Mouse (Mus musculus) heart, adult 2 months (tissue): ENCODE measurements at regions not wholly inside any gene's neighbourhood (a gene's known extent, or its start where the extent isn't known, plus 50 kb on each side); places are given as distances from the start of the nearest gene placed in this dataset.

Experiments
- DNase-seq, 2 experiments: peaks; one replicate each; pipeline ENCODE4 v3.0.0; 2021
- H3K27ac ChIP-seq: fragments of 200-600 bp; 2 replicates; pipeline ENCODE4 v1.8.1; 2022
- H3K27me3 ChIP-seq: fragments of 200-500 bp; 2 replicates; pipeline ENCODE4 v1.6.1; 2012; ENCODE audit warnings: mild to moderate bottlenecking, low read length, inconsistent platforms, mixed read lengths; ENCODE audit not compliant: control insufficient read depth, insufficient read depth
- H3K36me3 ChIP-seq: fragments of 200-500 bp; 2 replicates; pipeline ENCODE4 v1.6.1; 2012; ENCODE audit warnings: low read length, inconsistent platforms; ENCODE audit not compliant: control insufficient read depth, insufficient read depth
- H3K4me1 ChIP-seq: fragments of 200-500 bp; 2 replicates; pipeline ENCODE4 v1.6.1; 2011; ENCODE audit warnings: low read length; ENCODE audit not compliant: control insufficient read depth, insufficient read depth
- H3K4me3 ChIP-seq: fragments of 200-600 bp; 2 replicates; pipeline ENCODE4 v1.8.1; 2022
- H3K79me2 ChIP-seq: fragments of 200-500 bp; replicated peaks from 2 replicates; pipeline ENCODE4 v1.6.1; 2012; ENCODE audit warnings: mild to moderate bottlenecking, inconsistent platforms, low read length, moderate library complexity, mixed read lengths; ENCODE audit not compliant: control insufficient read depth, insufficient read depth
- H3K9ac ChIP-seq: fragments of 200-500 bp; 2 replicates; pipeline ENCODE4 v1.6.1; 2012; ENCODE audit warnings: low read depth, mild to moderate bottlenecking, control low read depth, inconsistent platforms, low read length, mixed read lengths
- CTCF ChIP-seq: fragments of 200-600 bp; IDR thresholded peaks from 2 replicates; pipeline ENCODE4 v1.8.1; 2022; ENCODE audit warnings: antibody characterized with exemption, mild to moderate bottlenecking, moderate library complexity
- EP300 ChIP-seq: fragments of 200-500 bp; IDR thresholded peaks from 2 replicates; pipeline ENCODE4 v1.6.1; 2011; ENCODE audit warnings: low read depth, low read length, control low read depth; ENCODE audit not compliant: insufficient read depth
- POLR2A ChIP-seq: fragments of 200-500 bp; IDR thresholded peaks from 2 replicates; pipeline ENCODE4 v1.6.1; 2011; ENCODE audit warnings: mild to moderate bottlenecking, low read depth, low read length, control low read depth; ENCODE audit not compliant: insufficient read depth
- WGBS: fragments of 180-500 bp; shearing (Covaris S2); methylation state at CpG from one replicate; pipeline ENCODE4 v1.1.7; 2018; 5-methylcytosine and 5-hydroxymethylcytosine counted together
- intact Hi-C: fragments of 180-260 bp; cut with DNase I; formaldehyde crosslinking; loops from one replicate; pipeline ENCODE4 v1.15.1; 2025

GRCm38 (mm10) chr17:51371937-51372479 is 192.9 kb upstream of the Tbc1d5 start:
- Histone ChIP-seq H3K4me3 (no peak overlapping the region), H3K4me1 (no peaks in the 10 kb centered on the region), H3K27ac (no peak overlapping the region), H3K36me3 (no peaks in the 10 kb centered on the region), H3K9ac (no peak overlapping the region), H3K79me2 (no peaks in the 10 kb centered on the region), H3K27me3 (no peaks in the 10 kb centered on the region)
- no peak for DNase-seq
- intact Hi-C loops: no loop called here
- no peak for TF ChIP-seq EP300
- no peak for TF ChIP-seq CTCF
- no peak for TF ChIP-seq POLR2A
- WGBS: 78% methylated on average over 7 of the region's 7 CpGs

- 57% methylated on average over 7 of the region's 7 CpGs for WGBS
- no peak overlapping the region for H3K9ac ChIP-seq
- TF ChIP-seq CTCF: no peak
- no peak for TF ChIP-seq EP300
- TF ChIP-seq POLR2A: no peak
- no peaks in the 10 kb centered on the region for H3K27me3 ChIP-seq
- intact Hi-C loops: no loop called here
- no peak overlapping the region for H3K27ac ChIP-seq
- DNase-seq: no peak
- no peaks in the 10 kb centered on the region for H3K36me3 ChIP-seq
- no peak overlapping the region for H3K4me3 ChIP-seq
- no peaks in the 10 kb centered on the region for H3K79me2 ChIP-seq
- no peaks in the 10 kb centered on the region for H3K4me1 ChIP-seq
These were observed 191.8 kb upstream of the Tbc1d5 start for GRCm38 (mm10) chr17:51370990-51371389.

GRCm38 (mm10) chr17:51370085-51370484 is 190.9 kb upstream of the Tbc1d5 start:
- Histone ChIP-seq H3K9ac (no peak overlapping the region), H3K36me3 (no peaks in the 10 kb centered on the region), H3K27me3 (no peaks in the 10 kb centered on the region), H3K4me1 (no peaks in the 10 kb centered on the region), H3K79me2 (no peaks in the 10 kb centered on the region), H3K27ac (no peak overlapping the region), H3K4me3 (no peak overlapping the region)
- TF ChIP-seq POLR2A (no peak), EP300 (no peak), CTCF (no peak)
- intact Hi-C loops: no loop called here
- WGBS: 86% methylated on average over 9 of the region's 9 CpGs
- no peak for DNase-seq

GRCm38 (mm10) chr17:51362801-51363200 is 183.6 kb upstream of the Tbc1d5 start:
- intact Hi-C loops: no loop called here
- Histone ChIP-seq H3K4me3 (no peak overlapping the region), H3K27me3 (no peaks in the 10 kb centered on the region), H3K9ac (no peak overlapping the region), H3K27ac (no peak overlapping the region), H3K4me1 (no peaks in the 10 kb centered on the region), H3K36me3 (no peaks in the 10 kb centered on the region), H3K79me2 (no peaks in the 10 kb centered on the region)
- no peak for DNase-seq
- WGBS: 89% methylated on average over 7 of the region's 7 CpGs
- TF ChIP-seq EP300 (no peak), CTCF (no peak), POLR2A (no peak)

- no peaks in the 10 kb centered on the region for H3K4me1 ChIP-seq
- TF ChIP-seq CTCF (no peak), EP300 (no peak), POLR2A (no peak)
- H3K27ac ChIP-seq: no peak overlapping the region
- H3K9ac ChIP-seq: no peak overlapping the region
- whole genome bisulfite sequencing: 95% methylated on average over 12 of the region's 12 CpGs
- no peaks in the 10 kb centered on the region for H3K79me2 ChIP-seq
- DNase-seq: no peak
- H3K4me3 ChIP-seq: no peak overlapping the region
- H3K36me3 ChIP-seq: no peaks in the 10 kb centered on the region
- H3K27me3 ChIP-seq: no peaks in the 10 kb centered on the region
- intact Hi-C loops: no loop called here
These were observed 183.1 kb upstream of the Tbc1d5 start for GRCm38 (mm10) chr17:51362271-51362670.

- Histone ChIP-seq H3K27me3 (no peaks in the 10 kb centered on the region), H3K9ac (no peak overlapping the region), H3K4me1 (no peaks in the 10 kb centered on the region), H3K4me3 (no peak overlapping the region), H3K79me2 (no peaks in the 10 kb centered on the region), H3K36me3 (no peaks in the 10 kb centered on the region), H3K27ac (no peak overlapping the region)
- intact Hi-C loops: no loop called here
- no peak for DNase-seq
- WGBS: 14% methylated on average over 4 of the region's 4 CpGs
- TF ChIP-seq EP300 (no peak), CTCF (no peak), POLR2A (no peak)
These were observed 179.2 kb upstream of the Tbc1d5 start for GRCm38 (mm10) chr17:51358362-51358739.
